Mouse (Mus musculus) MEL (cell line): ENCODE data around the gene Tprkb. TPM values are rescaled to one million over a fixed set of nuclear protein-coding genes. Genes with fewer than 3 reads are reported as not detected.
"Not testable (repeated sequence)": the region's sequence is repeated elsewhere in the genome, so short reads cannot be mapped to it uniquely, and the experiment has no call there.

Experiments
- DNase-seq: peaks from one replicate; pipeline ENCODE4 v3.0.0; 2011; ENCODE audit warnings: low read depth, low spot score
- H3K27ac ChIP-seq: 2 replicates; pipeline ENCODE4 v1.5.1; 2012; ENCODE audit warnings: low read depth, mild to moderate bottlenecking, control low read depth, low read length, moderate library complexity; ENCODE audit not compliant: control insufficient read depth
- H3K27me3 ChIP-seq, 2 experiments: fragments of 150-350 bp in 1 of 2; sonication (generic) in 1 of 2; 2 replicates each; pipeline ENCODE4 v1.6.1; 2012; ENCODE audit warnings: low read length in 2 of 2, mild to moderate bottlenecking in 2 of 2, improper control_type of control experiment in 1 of 2, moderate library complexity in 1 of 2; ENCODE audit not compliant: insufficient read depth in 2 of 2, control insufficient read depth in 1 of 2
- H3K36me3 ChIP-seq, 2 experiments: 2 replicates each; pipeline ENCODE4 v1.6.1; 2012 to 2014; ENCODE audit warnings: low read length in 2 of 2, improper control_type of control experiment in 1 of 2, inconsistent platforms in 1 of 2, mild to moderate bottlenecking in 1 of 2; ENCODE audit not compliant: insufficient read depth in 2 of 2, control insufficient read depth in 1 of 2
- H3K4me1 ChIP-seq, 2 experiments: fragments of 150-350 bp in 1 of 2; sonication (generic) in 1 of 2; 2 replicates each; pipeline ENCODE4 v1.6.1; 2012; ENCODE audit warnings: low read length in 2 of 2, improper control_type of control experiment in 1 of 2, mild to moderate bottlenecking in 1 of 2; ENCODE audit not compliant: insufficient read depth in 2 of 2, control insufficient read depth in 1 of 2
- H3K4me3 ChIP-seq, 2 experiments: fragments of 150-350 bp in 1 of 2; sonication (generic) in 1 of 2; 2 replicates each; pipeline ENCODE4 v1.5.1; 2012; ENCODE audit warnings: low read depth in 2 of 2, low read length in 2 of 2, mild to moderate bottlenecking in 2 of 2, moderate library complexity in 2 of 2, control low read depth in 1 of 2, improper control_type of control experiment in 1 of 2; ENCODE audit not compliant: control insufficient read depth in 1 of 2, insufficient read depth in 1 of 2
- H3K79me2 ChIP-seq: 2 replicates; pipeline ENCODE4 v1.6.1; 2012; ENCODE audit warnings: mild to moderate bottlenecking, low read length, moderate library complexity; ENCODE audit not compliant: control insufficient read depth, poor library complexity, insufficient read depth
- H3K9ac ChIP-seq: 2 replicates; pipeline ENCODE4 v1.6.1; 2012; ENCODE audit warnings: low read depth, mild to moderate bottlenecking, control low read depth, low read length, moderate library complexity; ENCODE audit not compliant: control insufficient read depth, poor library complexity, severe bottlenecking
- H3K9me3 ChIP-seq: fragments of 150-350 bp; sonication (generic); replicated peaks from 2 replicates; pipeline ENCODE4 v1.6.1; 2012; ENCODE audit warnings: mild to moderate bottlenecking, low read length, improper control_type of control experiment, moderate library complexity; ENCODE audit not compliant: insufficient read depth
- E2F4 ChIP-seq: IDR thresholded peaks from 2 replicates; pipeline ENCODE4 v1.6.1; 2011; ENCODE audit warnings: low read depth, low read length, improper control_type of control experiment, borderline replicate concordance
- EP300 ChIP-seq, 2 experiments: IDR thresholded peaks; 2 replicates each; pipeline ENCODE4 v1.6.1; 2011; ENCODE audit warnings: improper control_type of control experiment in 2 of 2, low read length in 2 of 2, low read depth in 1 of 2, mild to moderate bottlenecking in 1 of 2
- polyA plus RNA-seq, 2 experiments: library from polyadenylated mRNA; stranded (reverse) in 1 of 2; unstranded in 1 of 2; fragments of >175 nt in 1 of 2; fragments of >200 nt in 1 of 2; gene quantifications; 2 replicates each; pipeline versions ENCODE4 v1.2.1 to v1.2.4; 2012; ENCODE audit warnings: low replicate concordance in 2 of 2, low read depth in 1 of 2; ENCODE audit not compliant: insufficient read length in 2 of 2, insufficient read depth in 1 of 2, missing spikeins in 1 of 2
- total RNA-seq: library from RNA; depleted of rRNA; stranded (reverse); fragments of 300-350 nt; gene quantifications from 2 replicates; pipeline ENCODE4 v1.2.3, GENCODE M21; 2012; rRNA removed

Tprkb gene
- total and polyA plus RNA-seq, 3 experiments, result 66.5 to 87.6 (median 85.1) TPM

DNA sequence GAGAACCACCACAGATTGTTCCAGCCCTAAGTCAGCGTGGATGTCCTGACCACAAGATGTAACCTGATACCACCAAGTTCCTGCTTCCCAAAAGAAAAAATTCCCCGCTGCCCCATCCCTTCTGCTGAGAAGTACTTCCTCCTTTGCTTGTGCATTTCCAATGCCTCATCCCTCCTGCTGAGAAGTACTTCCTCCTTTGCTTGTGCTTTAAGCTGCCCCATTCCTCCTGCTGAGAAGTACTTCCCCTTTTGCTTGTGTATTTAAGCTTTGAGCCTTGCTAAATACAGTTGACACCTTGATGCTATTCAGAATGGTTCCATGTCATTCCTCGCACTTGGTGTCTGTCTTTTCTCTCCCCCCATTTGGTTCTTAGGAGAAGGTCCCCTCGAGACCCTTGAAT, 67.1 kb downstream of the Tprkb start:
- H3K4me3 ChIP-seq, H3K9me3 ChIP-seq, H3K27me3 ChIP-seq, H3K27ac ChIP-seq, H3K79me2 ChIP-seq, H3K9ac ChIP-seq: not testable (repeated sequence)
- H3K36me3 ChIP-seq, result peaks cover 0 to 24% of the 10 kb centered on the region in 2 experiments; a peak in 2 of 4 replicates
- TF ChIP-seq E2F4, result peak; percentile 40; the same call in 1 of the 2 replicates
- TF ChIP-seq EP300 (IDR thresholded peaks at IDR 0.05; ENCODE audit: low read depth in 1 of 2, low read length in 2 of 2), result 0 out of 4 replicates have a peak, but pooled peaks of 1 of the 2 experiments have one; percentile 18
- peaks cover 21% of the 10 kb centered on the region in 2 experiments for H3K4me1 ChIP-seq
- peak; percentile 63 for DNase-seq

Other genes starting within 250 kb of the Tprkb start
- gene Nat8f7, start 198.7 kb upstream of the Tprkb start, total RNA-seq, result not detected in 2 replicates
- not detected for gene Nat8f7, start 198.7 kb upstream of the Tprkb start, polyA plus RNA-seq
- not detected in 2 replicates for gene Nat8f3, start 146.1 kb upstream of the Tprkb start, total RNA-seq
- gene Nat8f3, start 146.1 kb upstream of the Tprkb start, polyA plus RNA-seq, result under 1 TPM in 1 of 2 experiments, not detected in 1; 0.06 TPM
- not detected in 2 replicates for gene Nat8f6, start 90.9 kb upstream of the Tprkb start, total RNA-seq
- gene Nat8f6, start 90.9 kb upstream of the Tprkb start, polyA plus RNA-seq, result not detected
- not detected in 2 replicates for gene Nat8f5, start 90.9 kb upstream of the Tprkb start, total RNA-seq
- gene Nat8f5, start 90.9 kb upstream of the Tprkb start, polyA plus RNA-seq, result not detected
- not detected in 2 replicates for gene Nat8, start 79.8 kb upstream of the Tprkb start, total RNA-seq
- gene Nat8, start 79.8 kb upstream of the Tprkb start, polyA plus RNA-seq, result under 1 TPM in 1 of 2 experiments, not detected in 1; 0.10 TPM
- gene Nat8f2, start 42.7 kb upstream of the Tprkb start, total RNA-seq, result 0.03 and 0.12 TPM in 2 replicates
- under 1 TPM in 1 of 2 experiments, not detected in 1; 0.06 TPM for gene Nat8f2, start 42.7 kb upstream of the Tprkb start, polyA plus RNA-seq
- 2.3 and 3.0 TPM in 2 replicates for gene Nat8f4, start 7.0 kb upstream of the Tprkb start, total RNA-seq
- 1 to 10 TPM in 1 of 2 experiments, not detected in 1; 2.6 TPM for gene Nat8f4, start 7.0 kb upstream of the Tprkb start, polyA plus RNA-seq
- 5.3 and 5.7 TPM in 2 replicates for gene Nat8f1, start 3.8 kb downstream of the Tprkb start, total RNA-seq
- gene Nat8f1, start 3.8 kb downstream of the Tprkb start, polyA plus RNA-seq, result 1 to 10 TPM in 1 of 2 experiments, not detected in 1; 6.9 TPM
- gene Dusp11, start 49.8 kb downstream of the Tprkb start, total RNA-seq, result 33.2 and 34.8 TPM in 2 replicates
- gene Dusp11, start 49.8 kb downstream of the Tprkb start, polyA plus RNA-seq, result 10 to 100 TPM; 22.4 to 42.3 TPM
- gene Figla, start 104.3 kb downstream of the Tprkb start, total RNA-seq, result not detected in 2 replicates
- not detected for gene Figla, start 104.3 kb downstream of the Tprkb start, polyA plus RNA-seq
- gene Add2, start 116.8 kb downstream of the Tprkb start, total RNA-seq, result 129 and 162 TPM in 2 replicates
- gene Add2, start 116.8 kb downstream of the Tprkb start, polyA plus RNA-seq, result 100 to 1,000 TPM in 1 of 2 experiments, 10 to 100 TPM in 1; 85.0 to 191 TPM